Mouse (Mus musculus) frontal cortex, adult 2 months (tissue): ENCODE results near the gene Col5a3. TPM values are rescaled to one million over a fixed set of nuclear protein-coding genes. Genes with fewer than 3 reads are reported as not detected.

Experiments
- polyA plus RNA-seq: library from polyadenylated mRNA; depleted of rRNA; stranded (reverse); fragments of >200 nt; gene quantifications from 2 replicates; pipeline ENCODE4 v1.2.3, GENCODE M21; 2012; rRNA removed

The Col5a3 gene
- polyA plus RNA-seq, 1 experiment = 2.5 TPM

Other genes with a start within 250 kb of the Col5a3 start
- 13.4 and 15.2 TPM in 2 replicates for gene Zfp846, start 233.8 kb downstream of the Col5a3 start, polyA plus RNA-seq
- 497 and 499 TPM in 2 replicates for gene Ubl5, start 172.2 kb downstream of the Col5a3 start, polyA plus RNA-seq
- 29.3 and 29.9 TPM in 2 replicates for gene Fbxl12, start 170.3 kb downstream of the Col5a3 start, polyA plus RNA-seq
- 38.9 and 42.4 TPM in 2 replicates for gene Pin1, start 163.0 kb downstream of the Col5a3 start, polyA plus RNA-seq
- 126 and 152 TPM in 2 replicates for gene Olfm2, start 68.7 kb downstream of the Col5a3 start, polyA plus RNA-seq
- gene Rdh8, start 3.4 kb upstream of the Col5a3 start, polyA plus RNA-seq = not detected in 2 replicates
- gene A230050P20Rik, start 53.6 kb upstream of the Col5a3 start, polyA plus RNA-seq = 227 and 254 TPM in 2 replicates
- gene Angptl6, start 64.7 kb upstream of the Col5a3 start, polyA plus RNA-seq = 11.5 and 13.6 TPM in 2 replicates
- gene Ppan, start 73.1 kb upstream of the Col5a3 start, polyA plus RNA-seq = 48.3 and 49.1 TPM in 2 replicates
- 115 and 117 TPM in 2 replicates for gene Eif3g, start 83.6 kb upstream of the Col5a3 start, polyA plus RNA-seq
- 40.6 and 41.2 TPM in 2 replicates for gene Dnmt1, start 144.8 kb upstream of the Col5a3 start, polyA plus RNA-seq
- gene S1pr2, start 161.7 kb upstream of the Col5a3 start, polyA plus RNA-seq = 1.8 TPM in 2 replicates
- 114 and 131 TPM in 2 replicates for gene Mrpl4, start 187.7 kb upstream of the Col5a3 start, polyA plus RNA-seq
- gene Icam1, start 200.9 kb upstream of the Col5a3 start, polyA plus RNA-seq = 2.9 and 3.5 TPM in 2 replicates
- 3.3 TPM in 2 replicates for gene Icam4, start 214.3 kb upstream of the Col5a3 start, polyA plus RNA-seq
- gene Icam5, start 217.0 kb upstream of the Col5a3 start, polyA plus RNA-seq = 220 and 241 TPM in 2 replicates